Mouse (Mus musculus): ENCODE measurements at regions not wholly inside any gene's neighbourhood (a gene's known extent, or its start where the extent isn't known, plus 50 kb on each side); places are given as distances from the start of the nearest gene placed in this dataset.

DNA sequence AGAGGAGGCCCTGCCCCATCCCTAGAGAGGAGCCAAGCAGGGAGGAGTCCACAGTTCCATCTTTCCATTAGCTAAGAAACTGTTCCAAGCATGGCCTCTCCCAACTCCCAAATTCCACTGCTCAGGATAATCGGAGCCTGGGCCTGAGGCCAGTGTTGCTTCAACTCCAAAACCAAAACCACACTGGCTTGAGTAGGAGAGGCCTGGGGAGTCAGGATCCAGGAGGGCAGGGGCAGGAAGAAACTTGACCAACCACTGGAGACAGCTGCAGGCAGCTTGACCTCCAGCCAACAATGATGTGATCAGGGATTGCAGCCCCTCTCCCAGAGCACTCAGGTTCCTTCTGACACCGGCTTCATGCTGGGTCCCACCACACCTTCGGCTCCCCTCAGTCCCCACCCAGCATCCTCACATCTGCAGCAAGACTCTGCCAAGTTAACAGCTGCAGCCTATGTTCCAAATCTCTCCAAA lies 99.1 kb upstream of the Zmiz1 start:
- no peak for TF ChIP-seq HCFC1 (IDR thresholded peaks at IDR 0.05; ENCODE audit: borderline replicate concordance, insufficient read depth, low read length)
- no peak for TF ChIP-seq CHD2 (IDR thresholded peaks at IDR 0.05; ENCODE audit: low read depth, low read length)
- TF ChIP-seq ZC3H11A (IDR thresholded peaks at IDR 0.05; ENCODE audit: borderline replicate concordance, low read depth, low read length): no peak
- no peak for TF ChIP-seq MAFK (IDR thresholded peaks at IDR 0.05; ENCODE audit: insufficient read depth, low read depth, low read length)
- no peak for TF ChIP-seq ZNF384 (IDR thresholded peaks at IDR 0.05; ENCODE audit: low read depth, low read length)
- in situ Hi-C loops (cut with MboI; ENCODE audit: low sequenced_read_pairs in 2 of 2, unreplicated experiment in 2 of 2): loop anchor here in 1 of 2 experiments (10.0 kb wide), 1 partner anchor 55 kb away; no protein-coding TSS in a partner anchor
- no peak for DNase-seq (ENCODE audit: low read depth, low spot score)

GRCm38 (mm10) chr14:25360726-25361125 lies 98.3 kb upstream of the Zmiz1 start:
- Histone ChIP-seq H3K9ac (ENCODE audit: insufficient read depth, low read depth, low read length, poor library complexity, severe bottlenecking) (no peak overlapping the region), H3K9me3 (ENCODE audit: control insufficient read depth, insufficient read depth, low read depth, low read length) (no peaks in the 10 kb centered on the region), H3K36me3 (ENCODE audit: control insufficient read depth, insufficient read depth, low read length, poor library complexity, severe bottlenecking) (no peaks in the 10 kb centered on the region), H3K4me1 (ENCODE audit: control insufficient read depth in 2 of 2, insufficient read depth in 2 of 2, low read length in 2 of 2, poor library complexity in 1 of 2) (peaks cover 5 to 11% of the 10 kb centered on the region in 2 experiments; a peak in 3 of 4 replicates), H3K27ac (ENCODE audit: insufficient read depth, low read depth, low read length, poor library complexity, severe bottlenecking) (no peak overlapping the region), H3K4me3 (ENCODE audit: insufficient read depth in 1 of 2, low read depth in 1 of 2, low read length in 2 of 2, poor library complexity in 1 of 2, severe bottlenecking in 1 of 2) (no peak overlapping the region)
- in situ Hi-C loops (cut with MboI; ENCODE audit: low sequenced_read_pairs in 2 of 2, unreplicated experiment in 2 of 2): loop anchor here in 1 of 2 experiments (10.0 kb wide), 1 partner anchor 56 kb away; no protein-coding TSS in a partner anchor
- no peak for DNase-seq (ENCODE audit: low read depth, low spot score)
- TF ChIP-seq HCFC1 (IDR thresholded peaks at IDR 0.05; ENCODE audit: borderline replicate concordance, insufficient read depth, low read length) (no peak), ZNF384 (IDR thresholded peaks at IDR 0.05; ENCODE audit: low read depth, low read length) (no peak), MAFK (IDR thresholded peaks at IDR 0.05; ENCODE audit: insufficient read depth, low read depth, low read length) (no peak), ZC3H11A (IDR thresholded peaks at IDR 0.05; ENCODE audit: borderline replicate concordance, low read depth, low read length) (no peak), CHD2 (IDR thresholded peaks at IDR 0.05; ENCODE audit: low read depth, low read length) (no peak)

More for the DNA sequence above, 99.1 kb upstream of the Zmiz1 start:
- no peak overlapping the region for H3K4me3 ChIP-seq (ENCODE audit: insufficient read depth in 1 of 2, low read depth in 1 of 2, low read length in 2 of 2, poor library complexity in 1 of 2, severe bottlenecking in 1 of 2)
- no peak overlapping the region for H3K9ac ChIP-seq (ENCODE audit: insufficient read depth, low read depth, low read length, poor library complexity, severe bottlenecking)
- no peak overlapping the region for H3K27ac ChIP-seq (ENCODE audit: insufficient read depth, low read depth, low read length, poor library complexity, severe bottlenecking)
- H3K9me3 ChIP-seq (ENCODE audit: control insufficient read depth, insufficient read depth, low read depth, low read length): no peaks in the 10 kb centered on the region
- no peaks in the 10 kb centered on the region for H3K36me3 ChIP-seq (ENCODE audit: control insufficient read depth, insufficient read depth, low read length, poor library complexity, severe bottlenecking)
- H3K4me1 ChIP-seq (ENCODE audit: control insufficient read depth in 2 of 2, insufficient read depth in 2 of 2, low read length in 2 of 2, poor library complexity in 1 of 2): peaks cover 5 to 11% of the 10 kb centered on the region in 2 experiments; a peak in 3 of 4 replicates

DNA sequence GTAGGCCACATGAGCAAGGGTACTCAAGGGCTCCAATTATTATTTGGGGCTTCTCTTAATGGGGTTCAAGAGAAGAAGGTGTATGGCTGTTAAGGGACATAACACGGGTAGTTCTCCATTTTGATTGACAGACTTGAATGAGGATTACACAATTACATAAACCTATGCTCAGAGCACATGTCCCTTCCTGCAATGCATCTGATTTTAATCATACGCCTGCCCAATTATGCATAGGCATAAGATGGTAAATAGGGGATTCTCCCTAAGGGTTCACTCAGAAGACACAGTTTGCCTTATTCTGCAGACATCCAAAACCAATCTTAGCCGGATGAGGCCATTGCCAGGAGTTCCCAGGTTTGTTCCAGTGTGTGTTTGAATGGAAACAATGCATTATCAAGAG lies 97.9 kb upstream of the Zmiz1 start:
- peaks cover 5 to 11% of the 10 kb centered on the region in 2 experiments; a peak in 3 of 4 replicates for H3K4me1 ChIP-seq (ENCODE audit: control insufficient read depth in 2 of 2, insufficient read depth in 2 of 2, low read length in 2 of 2, poor library complexity in 1 of 2)

GRCm38 (mm10) chr14:25362771-25363170 lies 96.2 kb upstream of the Zmiz1 start:
- TF ChIP-seq CHD2 (IDR thresholded peaks at IDR 0.05; ENCODE audit: low read depth, low read length) (no peak), MAFK (IDR thresholded peaks at IDR 0.05; ENCODE audit: insufficient read depth, low read depth, low read length) (no peak), HCFC1 (IDR thresholded peaks at IDR 0.05; ENCODE audit: borderline replicate concordance, insufficient read depth, low read length) (no peak), ZC3H11A (IDR thresholded peaks at IDR 0.05; ENCODE audit: borderline replicate concordance, low read depth, low read length) (no peak), ZNF384 (IDR thresholded peaks at IDR 0.05; ENCODE audit: low read depth, low read length) (no peak)
- Histone ChIP-seq H3K9ac (ENCODE audit: insufficient read depth, low read depth, low read length, poor library complexity, severe bottlenecking) (no peak overlapping the region), H3K9me3 (ENCODE audit: control insufficient read depth, insufficient read depth, low read depth, low read length) (no peaks in the 10 kb centered on the region)

More for the DNA sequence above, 97.9 kb upstream of the Zmiz1 start:
- Histone ChIP-seq H3K4me3 (ENCODE audit: insufficient read depth in 1 of 2, low read depth in 1 of 2, low read length in 2 of 2, poor library complexity in 1 of 2, severe bottlenecking in 1 of 2) (no peak overlapping the region), H3K27ac (ENCODE audit: insufficient read depth, low read depth, low read length, poor library complexity, severe bottlenecking) (no peak overlapping the region), H3K9ac (ENCODE audit: insufficient read depth, low read depth, low read length, poor library complexity, severe bottlenecking) (no peak overlapping the region), H3K9me3 (ENCODE audit: control insufficient read depth, insufficient read depth, low read depth, low read length) (no peaks in the 10 kb centered on the region), H3K36me3 (ENCODE audit: control insufficient read depth, insufficient read depth, low read length, poor library complexity, severe bottlenecking) (no peaks in the 10 kb centered on the region)
- no peak for TF ChIP-seq ZC3H11A (IDR thresholded peaks at IDR 0.05; ENCODE audit: borderline replicate concordance, low read depth, low read length)
- no peak for TF ChIP-seq ZNF384 (IDR thresholded peaks at IDR 0.05; ENCODE audit: low read depth, low read length)
- TF ChIP-seq MAFK (IDR thresholded peaks at IDR 0.05; ENCODE audit: insufficient read depth, low read depth, low read length): no peak
- TF ChIP-seq HCFC1 (IDR thresholded peaks at IDR 0.05; ENCODE audit: borderline replicate concordance, insufficient read depth, low read length): no peak
- TF ChIP-seq CHD2 (IDR thresholded peaks at IDR 0.05; ENCODE audit: low read depth, low read length): no peak
- in situ Hi-C loops (cut with MboI; ENCODE audit: low sequenced_read_pairs in 2 of 2, unreplicated experiment in 2 of 2): loop anchor here in 1 of 2 experiments (10.0 kb wide), 1 partner anchor 56 kb away; no protein-coding TSS in a partner anchor
- DNase-seq (ENCODE audit: low read depth, low spot score): no peak

More at GRCm38 (mm10) chr14:25362771-25363170, 96.2 kb upstream of the Zmiz1 start:
- no peak overlapping the region for H3K4me3 ChIP-seq (ENCODE audit: insufficient read depth in 1 of 2, low read depth in 1 of 2, low read length in 2 of 2, poor library complexity in 1 of 2, severe bottlenecking in 1 of 2)
- peak overlapping the region; percentile 57; the same call in 1 of the 2 replicates for H3K27ac ChIP-seq (ENCODE audit: insufficient read depth, low read depth, low read length, poor library complexity, severe bottlenecking)
- no peaks in the 10 kb centered on the region for H3K36me3 ChIP-seq (ENCODE audit: control insufficient read depth, insufficient read depth, low read length, poor library complexity, severe bottlenecking)
- in situ Hi-C loops (cut with MboI; ENCODE audit: low sequenced_read_pairs in 2 of 2, unreplicated experiment in 2 of 2): loop anchor here in 1 of 2 experiments (10.0 kb wide), 1 partner anchor 58 kb away; no protein-coding TSS in a partner anchor
- DNase-seq (ENCODE audit: low read depth, low spot score): no peak
- H3K4me1 ChIP-seq (ENCODE audit: control insufficient read depth in 2 of 2, insufficient read depth in 2 of 2, low read length in 2 of 2, poor library complexity in 1 of 2): peaks cover 5 to 11% of the 10 kb centered on the region in 2 experiments; a peak in 3 of 4 replicates
